11 mouse cellular contexts compared by ENCODE assay signal in genomic region chr2:124775737-124776136, GRCm38 (mm10).
DNase-seq lines count a peak whose midpoint lies in the region; ATAC-seq and TF ChIP-seq lines count a peak whose summit lies in the region.
"Had no signal": no experiment of that assay in that cellular context is flagged by ENCODE, and none has a peak within 500 bp of the region (broad histone marks: within the 10 kb centered on the region; RNA-seq: fewer than 3 reads in every experiment).

No protein-coding gene starts in this region.

- TF ChIP-seq POLR2A in liver, adult 2 months (IDR thresholded peaks at IDR 0.05; ENCODE audit: extremely low read depth, insufficient read depth, low read length) = no peak
- TF ChIP-seq POLR2A in cerebellum, adult 2 months (IDR thresholded peaks at IDR 0.05; ENCODE audit: borderline replicate concordance, insufficient read depth, low read length) = no peak

- no peak overlapping the region for H3K4me2 ChIP-seq in liver, embryonic 12.5 days
- H3K4me2 ChIP-seq: forebrain, embryonic 15.5 days; limb, embryonic 15.5 days had no signal

- DNase-seq in liver, adult 2 months (ENCODE audit: extremely low read depth, low read depth, low spot score) = peak; percentile 94
- DNase-seq in adrenal gland, postnatal 14 days = peak; percentile 68
- peak; percentile 52 to 71 for DNase-seq in cerebellum, adult 2 months
- peak; percentile 21 to 46 for DNase-seq in gastrocnemius, postnatal 4 days (ENCODE audit: low spot score in 2 of 2)
- no peak for DNase-seq in urinary bladder, postnatal 10 days (ENCODE audit: low spot score)
- DNase-seq in neural tube, embryonic 10.5 days (ENCODE audit: extremely low spot score, low spot score) = no peak
- DNase-seq in natural killer cell, adult 2 months (ENCODE audit: low spot score in 2 of 2) = no peak
- DNase-seq: midbrain, embryonic 14.5 days had no signal

- H3K4me3 ChIP-seq in liver, adult 2 months (ENCODE audit: insufficient read depth, low read depth, low read length) = no peak overlapping the region
- H3K4me3 ChIP-seq in liver, embryonic 12.5 days = no peak overlapping the region
- no peak overlapping the region for H3K4me3 ChIP-seq in cerebellum, adult 2 months (replicated peaks; ENCODE audit: insufficient read depth, low read depth, low read length)
- H3K4me3 ChIP-seq: forebrain, embryonic 15.5 days; limb, embryonic 15.5 days had no signal

- WGBS in liver, adult 2 months = 3% methylated on average over 3 of the region's 3 CpGs
- WGBS in liver, embryonic 12.5 days (ENCODE audit: insufficient replicate concordance) = 38% methylated on average over 3 of the region's 3 CpGs
- 8% methylated on average over 3 of the region's 3 CpGs for WGBS in cerebellum, adult 2 months

- ATAC-seq in liver, embryonic 12.5 days = no peak
- ATAC-seq: forebrain, embryonic 15.5 days had no signal

- no peaks in the 10 kb centered on the region for H3K27me3 ChIP-seq in liver, adult 2 months (ENCODE audit: control insufficient read depth, insufficient read depth, low read length)
- H3K27me3 ChIP-seq in liver, embryonic 12.5 days (replicated peaks) = no peaks in the 10 kb centered on the region
- no peaks in the 10 kb centered on the region for H3K27me3 ChIP-seq in cerebellum, adult 2 months (ENCODE audit: control insufficient read depth, insufficient read depth, low read length)
- H3K27me3 ChIP-seq: forebrain, embryonic 15.5 days; limb, embryonic 15.5 days had no signal

- H3K9ac ChIP-seq in liver, adult 2 months (ENCODE audit: low read depth, low read length) = no peak overlapping the region
- no peak overlapping the region for H3K9ac ChIP-seq in liver, embryonic 12.5 days
- H3K9ac ChIP-seq: forebrain, embryonic 15.5 days; limb, embryonic 15.5 days had no signal

- TF ChIP-seq CTCF in liver, adult 2 months (IDR thresholded peaks at IDR 0.05; ENCODE audit: low read depth, low read length) = no peak
- TF ChIP-seq CTCF in cerebellum, adult 2 months (IDR thresholded peaks at IDR 0.05; ENCODE audit: borderline replicate concordance, insufficient read depth, low read depth, low read length) = no peak

- no peaks in the 10 kb centered on the region for H3K36me3 ChIP-seq in liver, adult 2 months (ENCODE audit: control insufficient read depth, insufficient read depth, low read length)
- H3K36me3 ChIP-seq in liver, embryonic 12.5 days = no peaks in the 10 kb centered on the region
- H3K36me3 ChIP-seq: forebrain, embryonic 15.5 days; limb, embryonic 15.5 days had no signal

- H3K27ac ChIP-seq in liver, adult 2 months (replicated peaks; ENCODE audit: insufficient read depth, low read depth, low read length) = no peak overlapping the region
- H3K27ac ChIP-seq in liver, embryonic 12.5 days = no peak overlapping the region
- no peak overlapping the region for H3K27ac ChIP-seq in cerebellum, adult 2 months (ENCODE audit: insufficient read depth, low read length)
- H3K27ac ChIP-seq: forebrain, embryonic 15.5 days; limb, embryonic 15.5 days had no signal

- no peaks in the 10 kb centered on the region for H3K9me3 ChIP-seq in liver, embryonic 12.5 days (replicated peaks)
- H3K9me3 ChIP-seq: forebrain, embryonic 15.5 days; limb, embryonic 15.5 days had no signal

- H3K4me1 ChIP-seq in liver, adult 2 months (ENCODE audit: control insufficient read depth, insufficient read depth, low read length) = peaks cover 7% of the 10 kb centered on the region
- no peaks in the 10 kb centered on the region for H3K4me1 ChIP-seq in liver, embryonic 12.5 days
- peaks cover 3% of the 10 kb centered on the region for H3K4me1 ChIP-seq in cerebellum, adult 2 months (ENCODE audit: control insufficient read depth, insufficient read depth, low read length)
- H3K4me1 ChIP-seq: forebrain, embryonic 15.5 days; limb, embryonic 15.5 days had no signal

- no peaks in the 10 kb centered on the region for H3K79me2 ChIP-seq in liver, adult 2 months (ENCODE audit: control insufficient read depth, insufficient read depth, low read length)

Comparison
In these comparisons a context has a peak if more than half of its experiments do, and no peak if none do; other contexts are left out.
1. DNase-seq: peak in liver, adult 2 months (single experiment), adrenal gland, postnatal 14 days (single experiment), cerebellum, adult 2 months (2 of 2) and gastrocnemius, postnatal 4 days (2 of 2); none in urinary bladder, postnatal 10 days (single experiment), neural tube, embryonic 10.5 days (single experiment) and natural killer cell, adult 2 months (0 of 2).